Mouse (Mus musculus) thymus, adult 2 months (tissue): Measurements from ENCODE around the gene Slx1b. TPM values are rescaled to one million over a fixed set of nuclear protein-coding genes. Genes with fewer than 3 reads are reported as not detected.
A peak's percentile ranks its signal among the peaks of the same experiment; 100 is the strongest.

Experiments used
- DNase-seq: peaks from one replicate; pipeline ENCODE4 v3.0.0; 2021
- H3K27ac ChIP-seq: fragments of 200-500 bp; 2 replicates; pipeline ENCODE4 v1.5.1; 2012; ENCODE audit warnings: low read length, control low read depth; ENCODE audit not compliant: control insufficient read depth, insufficient read depth
- H3K27me3 ChIP-seq: fragments of 200-500 bp; 2 replicates; pipeline ENCODE4 v1.6.1; 2012; ENCODE audit warnings: mild to moderate bottlenecking, low read length, moderate library complexity, mixed read lengths; ENCODE audit not compliant: control insufficient read depth, insufficient read depth
- H3K36me3 ChIP-seq: fragments of 200-500 bp; 2 replicates; pipeline ENCODE4 v1.6.1; 2012; ENCODE audit warnings: mild to moderate bottlenecking, low read length, moderate library complexity; ENCODE audit not compliant: control insufficient read depth, insufficient read depth
- H3K4me1 ChIP-seq: fragments of 200-500 bp; replicated peaks from 2 replicates; pipeline ENCODE4 v1.6.1; 2012; ENCODE audit warnings: low read length; ENCODE audit not compliant: control insufficient read depth, insufficient read depth
- H3K4me3 ChIP-seq: fragments of 200-500 bp; 2 replicates; pipeline ENCODE4 v1.5.1; 2012; ENCODE audit warnings: mild to moderate bottlenecking, low read length, control low read depth, moderate library complexity; ENCODE audit not compliant: control insufficient read depth, insufficient read depth
- CTCF ChIP-seq: fragments of 200-500 bp; IDR thresholded peaks from 2 replicates; pipeline ENCODE4 v1.5.1; 2012; ENCODE audit warnings: mild to moderate bottlenecking, control low read depth, low read length, moderate library complexity, borderline replicate concordance; ENCODE audit not compliant: control insufficient read depth, poor library complexity, insufficient read depth; ENCODE audit errors: extremely low read depth
- POLR2A ChIP-seq: fragments of 200-500 bp; IDR thresholded peaks from 2 replicates; pipeline ENCODE4 v1.6.1; 2012; ENCODE audit warnings: mild to moderate bottlenecking, low read length, control low read depth, moderate library complexity; ENCODE audit not compliant: control insufficient read depth, poor library complexity, insufficient read depth; ENCODE audit errors: extremely low read depth
- WGBS: fragments of 180-500 bp; shearing (Covaris S2); methylation state at CpG from one replicate; pipeline ENCODE4 v1.1.7; 2018; 5-methylcytosine and 5-hydroxymethylcytosine counted together
- polyA plus RNA-seq: library from polyadenylated mRNA; depleted of rRNA; stranded (reverse); fragments of >200 nt; gene quantifications from 2 replicates; pipeline ENCODE4 v1.2.3, GENCODE M21; 2012

Slx1b gene
- polyA plus RNA-seq, 1 experiment, result 34.6 TPM

GRCm38 (mm10) chr7:126715679-126716078, 20.1 kb upstream of the Slx1b start:
- Histone ChIP-seq H3K27ac (no peak overlapping the region), H3K4me3 (no peak overlapping the region), H3K27me3 (no peaks in the 10 kb centered on the region), H3K4me1 (peaks cover 17% of the 10 kb centered on the region), H3K36me3 (no peaks in the 10 kb centered on the region)
- DNase-seq, result no peak
- TF ChIP-seq POLR2A, result no peak
- no peak for TF ChIP-seq CTCF
- 92% methylated on average over 4 of the region's 4 CpGs for WGBS

GRCm38 (mm10) chr7:126711910-126712309, 16.3 kb upstream of the Slx1b start:
- Histone ChIP-seq H3K36me3 (no peaks in the 10 kb centered on the region), H3K27ac (peak overlapping the region; percentile 73), H3K4me3 (no peak overlapping the region), H3K4me1 (peaks cover 33% of the 10 kb centered on the region), H3K27me3 (no peaks in the 10 kb centered on the region)
- peak; percentile 52 for DNase-seq
- WGBS, result 54% methylated on average over 3 of the region's 3 CpGs
- no peak for TF ChIP-seq CTCF
- no peak for TF ChIP-seq POLR2A

GRCm38 (mm10) chr7:126710266-126710665, 14.7 kb upstream of the Slx1b start:
- Histone ChIP-seq H3K36me3 (no peaks in the 10 kb centered on the region), H3K4me3 (no peak overlapping the region), H3K27me3 (no peaks in the 10 kb centered on the region), H3K27ac (peak overlapping the region; percentile 61; the same call in 1 of the 2 replicates), H3K4me1 (peaks cover 45% of the 10 kb centered on the region)
- DNase-seq, result peak; percentile 35
- WGBS, result 7% methylated on average over 4 of the region's 4 CpGs
- TF ChIP-seq POLR2A (no peak), CTCF (no peak)

GRCm38 (mm10) chr7:126708175-126708952, 12.8 kb upstream of the Slx1b start:
- 74% methylated on average over 10 of the region's 10 CpGs for WGBS
- H3K4me3 ChIP-seq, result no peak overlapping the region
- H3K27ac ChIP-seq, result peak overlapping the region; percentile 98
- H3K36me3 ChIP-seq, result no peaks in the 10 kb centered on the region
- TF ChIP-seq CTCF (no peak), POLR2A (no peak)
- DNase-seq, result no peak
- H3K27me3 ChIP-seq, result no peaks in the 10 kb centered on the region
- peaks cover 51% of the 10 kb centered on the region for H3K4me1 ChIP-seq

GRCm38 (mm10) chr7:126707442-126708174, 12.0 kb upstream of the Slx1b start, which contains the start of gene Coro1a:
TSS of gene Coro1a (minus strand) at chr7:126707787.
- H3K36me3 ChIP-seq, result 0 out of 2 replicates have a peak, but pooled peaks cover 5% of the 10 kb centered on the region
- H3K27ac ChIP-seq, result peak within 1 kb of the TSS; percentile 98
- 0 out of 2 replicates have a peak, but pooled peaks have one; percentile 41 for TF ChIP-seq CTCF
- no peak; the same call in 1 of the 2 replicates for TF ChIP-seq POLR2A
- peak; percentile 80 for DNase-seq
- no peaks in the 10 kb centered on the region for H3K27me3 ChIP-seq
- peaks cover 47% of the 10 kb centered on the region for H3K4me1 ChIP-seq
- H3K4me3 ChIP-seq, result no peak within 1 kb of the TSS; the same call in 1 of the 2 replicates
- 13% methylated on average over 19 of the region's 19 CpGs for WGBS
